Mouse (Mus musculus): ENCODE data around the gene Gnb1l. TPM values are rescaled to one million over a fixed set of nuclear protein-coding genes. Genes with fewer than 3 reads are reported as not detected.

Gene Gnb1l
- polyA plus RNA-seq, 1 experiment = 13.7 TPM

DNA sequence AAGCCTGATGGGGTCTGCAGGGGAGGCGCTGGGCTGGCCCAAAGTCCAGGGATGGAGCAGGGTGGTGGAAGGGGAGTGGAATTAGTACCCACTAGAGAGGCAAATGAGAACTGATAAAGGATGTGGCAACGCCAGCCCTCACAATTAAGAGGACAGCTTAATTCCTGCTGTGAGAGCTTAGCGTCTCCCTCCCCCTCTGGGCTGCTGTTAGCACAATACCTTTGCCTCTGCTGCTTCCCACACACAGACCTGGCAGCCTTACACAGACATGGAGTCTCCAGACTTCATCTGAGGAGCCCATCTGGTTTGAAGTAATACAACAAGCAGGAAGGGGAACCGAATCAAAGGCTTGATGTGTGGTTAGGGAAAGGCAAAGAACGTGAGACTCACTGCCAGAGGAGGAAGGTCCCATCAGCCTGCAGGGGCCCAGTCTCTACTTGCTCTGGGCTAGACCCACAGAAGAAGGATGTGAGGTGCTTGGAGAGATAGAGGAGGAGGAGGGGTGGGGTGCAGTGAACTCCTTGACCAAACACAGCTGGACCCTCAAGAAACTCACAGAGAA lies 79.2 kb downstream of the Gnb1l start:
- no peak for TF ChIP-seq POLR2A (IDR thresholded peaks at IDR 0.05; ENCODE audit: insufficient read depth, low read length)
- no peak for TF ChIP-seq EP300 (IDR thresholded peaks at IDR 0.05; ENCODE audit: insufficient read depth, low read depth, low read length)
- TF ChIP-seq CTCF (IDR thresholded peaks at IDR 0.05; ENCODE audit: low read depth, low read length) = no peak
- no peak overlapping the region for H3K27ac ChIP-seq (ENCODE audit: insufficient read depth, low read length)
- H3K9ac ChIP-seq (ENCODE audit: low read depth, poor library complexity, severe bottlenecking) = no peak overlapping the region
- peaks cover 22% of the 10 kb centered on the region for H3K27me3 ChIP-seq (ENCODE audit: control insufficient read depth, insufficient read depth, low read length, poor library complexity, severe bottlenecking)
- no peak overlapping the region for H3K4me3 ChIP-seq (ENCODE audit: low read depth, low read length)
- no peaks in the 10 kb centered on the region for H3K9me3 ChIP-seq (replicated peaks; ENCODE audit: control insufficient read depth, insufficient read depth, low read length, poor library complexity, severe bottlenecking)
- no peaks in the 10 kb centered on the region for H3K4me1 ChIP-seq (ENCODE audit: control insufficient read depth, insufficient read depth, low read length)
- no peaks in the 10 kb centered on the region for H3K36me3 ChIP-seq (ENCODE audit: control insufficient read depth, insufficient read depth, low read length, poor library complexity, severe bottlenecking)

DNA sequence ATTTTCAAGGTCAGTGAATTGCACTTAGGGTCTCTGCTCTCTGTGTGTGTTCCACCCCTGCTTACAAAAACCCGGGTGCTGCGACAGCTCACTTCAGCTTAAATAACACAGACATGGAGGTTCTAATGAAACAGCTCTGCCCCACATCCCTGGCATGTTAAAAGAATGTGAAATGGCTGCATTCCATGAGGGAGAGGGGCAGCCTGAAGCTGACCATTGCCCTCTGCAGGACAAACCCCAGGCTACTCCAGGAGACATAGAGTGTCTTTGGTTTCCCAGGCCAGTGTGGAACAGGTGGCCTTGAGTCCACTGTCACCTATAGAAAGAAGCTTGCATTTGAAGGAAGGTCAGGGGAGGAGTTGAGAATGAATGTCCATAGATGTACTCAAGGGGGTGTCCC lies 81.9 kb downstream of the Gnb1l start:
- H3K36me3 ChIP-seq (ENCODE audit: control insufficient read depth, insufficient read depth, low read length, poor library complexity, severe bottlenecking) = no peaks in the 10 kb centered on the region
- TF ChIP-seq POLR2A (IDR thresholded peaks at IDR 0.05; ENCODE audit: insufficient read depth, low read length) (no peak), CTCF (IDR thresholded peaks at IDR 0.05; ENCODE audit: low read depth, low read length) (no peak), EP300 (IDR thresholded peaks at IDR 0.05; ENCODE audit: insufficient read depth, low read depth, low read length) (no peak)
- H3K27ac ChIP-seq (ENCODE audit: insufficient read depth, low read length) = no peak overlapping the region
- no peaks in the 10 kb centered on the region for H3K4me1 ChIP-seq (ENCODE audit: control insufficient read depth, insufficient read depth, low read length)
- H3K4me3 ChIP-seq (ENCODE audit: low read depth, low read length) = no peak overlapping the region
- H3K27me3 ChIP-seq (ENCODE audit: control insufficient read depth, insufficient read depth, low read length, poor library complexity, severe bottlenecking) = peaks cover 41% of the 10 kb centered on the region
- H3K9me3 ChIP-seq (replicated peaks; ENCODE audit: control insufficient read depth, insufficient read depth, low read length, poor library complexity, severe bottlenecking) = no peaks in the 10 kb centered on the region
- no peak overlapping the region for H3K9ac ChIP-seq (ENCODE audit: low read depth, poor library complexity, severe bottlenecking)

- TF ChIP-seq POLR2A (IDR thresholded peaks at IDR 0.05; ENCODE audit: insufficient read depth, low read length) (no peak), CTCF (IDR thresholded peaks at IDR 0.05; ENCODE audit: low read depth, low read length) (no peak), EP300 (IDR thresholded peaks at IDR 0.05; ENCODE audit: insufficient read depth, low read depth, low read length) (no peak)
- Histone ChIP-seq H3K27me3 (ENCODE audit: control insufficient read depth, insufficient read depth, low read length, poor library complexity, severe bottlenecking) (peaks cover 45% of the 10 kb centered on the region), H3K27ac (ENCODE audit: insufficient read depth, low read length) (no peak overlapping the region), H3K9ac (ENCODE audit: low read depth, poor library complexity, severe bottlenecking) (no peak overlapping the region), H3K4me1 (ENCODE audit: control insufficient read depth, insufficient read depth, low read length) (no peaks in the 10 kb centered on the region), H3K9me3 (replicated peaks; ENCODE audit: control insufficient read depth, insufficient read depth, low read length, poor library complexity, severe bottlenecking) (no peaks in the 10 kb centered on the region), H3K36me3 (ENCODE audit: control insufficient read depth, insufficient read depth, low read length, poor library complexity, severe bottlenecking) (no peaks in the 10 kb centered on the region), H3K4me3 (ENCODE audit: low read depth, low read length) (no peak overlapping the region)
Measured at GRCm38 (mm10) chr16:18581050-18581622, 82.6 kb downstream of the Gnb1l start.

DNA sequence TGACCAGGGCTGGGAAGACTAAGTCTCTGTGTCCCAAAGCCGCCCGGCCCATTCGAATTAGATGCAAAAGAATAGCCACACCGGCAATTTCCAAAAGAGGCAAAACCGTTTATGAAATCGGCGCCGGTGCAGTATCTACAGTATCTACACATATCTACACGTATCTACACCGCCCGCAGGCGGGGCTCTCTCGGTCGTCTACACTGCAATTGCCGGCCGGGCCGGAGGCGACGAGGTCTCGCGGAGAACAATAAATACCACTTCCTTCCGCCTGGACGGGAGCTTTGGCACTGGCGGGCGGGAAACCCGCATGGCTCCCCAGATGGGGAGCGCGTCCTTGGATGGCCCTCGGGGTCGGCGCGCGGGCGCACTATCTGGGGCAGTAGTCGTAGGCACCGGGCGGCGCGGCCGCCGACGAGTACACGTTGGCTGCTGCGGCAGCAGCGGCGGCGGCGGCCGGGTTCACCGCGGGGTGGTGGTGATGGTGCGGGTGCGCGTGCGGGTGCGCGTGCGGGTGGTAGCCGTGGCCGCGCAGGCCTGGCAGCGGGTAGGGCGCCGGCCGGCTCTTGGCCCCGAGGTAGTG lies 83.2 kb downstream of the Gnb1l start:
- H3K9me3 ChIP-seq (replicated peaks; ENCODE audit: control insufficient read depth, insufficient read depth, low read length, poor library complexity, severe bottlenecking) = no peaks in the 10 kb centered on the region
- H3K9ac ChIP-seq (ENCODE audit: low read depth, poor library complexity, severe bottlenecking) = peak overlapping the region; percentile 58
- H3K4me1 ChIP-seq (ENCODE audit: control insufficient read depth, insufficient read depth, low read length) = no peaks in the 10 kb centered on the region

GRCm38 (mm10) chr16:18582426-18583148 lies 84.1 kb downstream of the Gnb1l start:
- peak overlapping the region; percentile 58 for H3K9ac ChIP-seq (ENCODE audit: low read depth, poor library complexity, severe bottlenecking)

More for the DNA sequence above, 83.2 kb downstream of the Gnb1l start:
- peak overlapping the region; percentile 52 for H3K4me3 ChIP-seq (ENCODE audit: low read depth, low read length)
- H3K27ac ChIP-seq (ENCODE audit: insufficient read depth, low read length) = no peak overlapping the region
- peaks cover 51% of the 10 kb centered on the region for H3K27me3 ChIP-seq (ENCODE audit: control insufficient read depth, insufficient read depth, low read length, poor library complexity, severe bottlenecking)
- TF ChIP-seq EP300 (IDR thresholded peaks at IDR 0.05; ENCODE audit: insufficient read depth, low read depth, low read length) = no peak
- no peak for TF ChIP-seq POLR2A (IDR thresholded peaks at IDR 0.05; ENCODE audit: insufficient read depth, low read length)
- TF ChIP-seq CTCF (IDR thresholded peaks at IDR 0.05; ENCODE audit: low read depth, low read length) = no peak
- no peaks in the 10 kb centered on the region for H3K36me3 ChIP-seq (ENCODE audit: control insufficient read depth, insufficient read depth, low read length, poor library complexity, severe bottlenecking)

More at GRCm38 (mm10) chr16:18582426-18583148, 84.1 kb downstream of the Gnb1l start:
- Histone ChIP-seq H3K27me3 (ENCODE audit: control insufficient read depth, insufficient read depth, low read length, poor library complexity, severe bottlenecking) (peaks cover 55% of the 10 kb centered on the region), H3K27ac (ENCODE audit: insufficient read depth, low read length) (no peak overlapping the region), H3K4me3 (ENCODE audit: low read depth, low read length) (peak overlapping the region; percentile 52), H3K36me3 (ENCODE audit: control insufficient read depth, insufficient read depth, low read length, poor library complexity, severe bottlenecking) (no peaks in the 10 kb centered on the region), H3K4me1 (ENCODE audit: control insufficient read depth, insufficient read depth, low read length) (no peaks in the 10 kb centered on the region), H3K9me3 (replicated peaks; ENCODE audit: control insufficient read depth, insufficient read depth, low read length, poor library complexity, severe bottlenecking) (no peaks in the 10 kb centered on the region)
- TF ChIP-seq EP300 (IDR thresholded peaks at IDR 0.05; ENCODE audit: insufficient read depth, low read depth, low read length) (no peak), POLR2A (IDR thresholded peaks at IDR 0.05; ENCODE audit: insufficient read depth, low read length) (no peak), CTCF (IDR thresholded peaks at IDR 0.05; ENCODE audit: low read depth, low read length) (no peak)

Data from ES-Bruce4 (cell line).